Mouse (Mus musculus) ovary, adult 2 months (tissue): Measurements from ENCODE around the gene Sox6. TPM values are rescaled to one million over a fixed set of nuclear protein-coding genes. Genes with fewer than 3 reads are reported as not detected.

Experiments
- polyA plus RNA-seq: library from polyadenylated mRNA; depleted of rRNA; stranded (reverse); fragments of >200 nt; gene quantifications from 2 replicates; pipeline ENCODE4 v1.2.3, GENCODE M21; 2012; rRNA removed

The Sox6 gene
- polyA plus RNA-seq, result 2.4 and 4.3 TPM in 2 replicates

DNA sequence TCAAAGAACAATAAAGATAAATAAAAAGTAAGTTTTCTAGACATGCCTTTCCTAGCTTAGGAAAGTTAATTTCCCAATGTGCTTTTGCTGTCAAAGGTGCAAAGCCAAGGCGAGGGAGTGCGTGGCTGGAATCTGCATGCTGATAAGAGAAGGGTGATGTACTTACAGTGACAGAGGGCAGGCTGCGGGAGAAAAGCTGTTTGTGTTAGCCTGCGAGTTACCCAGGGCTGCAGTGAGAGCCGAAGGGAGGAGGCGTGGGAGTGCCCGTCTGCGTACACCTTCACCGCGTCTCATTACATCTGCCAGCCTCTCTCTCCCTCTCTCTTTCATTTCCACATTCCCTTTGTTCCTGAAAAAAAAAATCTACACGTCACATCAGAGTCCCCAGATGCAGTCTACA is at the start of gene Sox6:
Gene Sox6, minus strand, starts transcription at position 286 of the 400 bp plus-strand sequence.

DNA sequence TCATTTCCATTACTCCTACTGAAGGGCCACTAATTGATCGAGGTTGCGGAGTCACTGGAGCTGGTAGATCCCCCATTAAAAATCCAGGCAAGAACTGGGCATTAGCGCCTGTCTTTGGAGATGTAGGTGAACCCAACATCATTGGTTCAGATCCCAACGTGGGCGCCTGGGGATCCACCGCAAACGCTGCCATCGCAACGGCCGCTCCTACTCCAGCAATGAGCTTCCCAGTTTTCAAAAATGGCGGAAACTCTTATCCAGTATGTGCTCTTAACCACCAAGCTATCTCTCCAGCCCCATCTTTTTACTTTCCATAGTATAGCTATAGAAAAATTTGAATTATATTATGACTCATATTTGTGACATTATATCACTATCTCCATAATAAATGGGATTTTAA is 45.8 kb upstream of the Sox6 start, which contains the start of gene Gm4353:
Gene Gm4353, minus strand, starts transcription at position 270 of the 400 bp plus-strand sequence.

DNA sequence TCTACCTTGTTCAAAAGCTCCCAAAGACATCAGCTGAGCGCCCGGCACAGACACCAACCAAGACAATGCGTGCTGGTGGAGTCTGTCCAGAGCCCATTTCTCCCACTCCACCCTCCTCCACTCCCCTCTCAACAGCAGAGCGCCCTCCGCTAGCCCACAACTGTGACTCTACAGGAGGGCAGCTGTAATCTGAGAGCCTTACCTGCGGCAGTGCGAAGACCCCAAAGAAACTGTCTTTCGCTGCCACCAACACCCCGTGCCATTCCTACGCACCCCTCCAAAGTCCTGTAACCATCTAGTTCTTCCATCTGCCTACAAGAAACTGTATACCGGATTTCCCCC is 571 bp upstream of the Sox6 start, which contains the start of gene 1110004F10Rik:
Gene 1110004F10Rik, plus strand, starts transcription at position 202 of the 342 bp plus-strand sequence.

Other genes starting within 250 kb of the Sox6 start
- 44.3 and 45.4 TPM in 2 replicates for gene 1110004F10Rik, start 601 bp upstream of the Sox6 start, polyA plus RNA-seq
- gene Gm4353, start 45.8 kb upstream of the Sox6 start, polyA plus RNA-seq, result 0.44 and 2.3 TPM in 2 replicates